Mouse (Mus musculus) kidney, postnatal 4 days (tissue): ENCODE data around the gene Tmem19.
"Not testable (repeated sequence)": the region's sequence is repeated elsewhere in the genome, so short reads cannot be mapped to it uniquely, and the experiment has no call there.

Source experiments
- DNase-seq, 2 experiments: peaks; one replicate each; pipeline ENCODE4 v3.0.0; 2021; ENCODE audit warnings: mixed read lengths in 2 of 2

The Tmem19 gene

DNA sequence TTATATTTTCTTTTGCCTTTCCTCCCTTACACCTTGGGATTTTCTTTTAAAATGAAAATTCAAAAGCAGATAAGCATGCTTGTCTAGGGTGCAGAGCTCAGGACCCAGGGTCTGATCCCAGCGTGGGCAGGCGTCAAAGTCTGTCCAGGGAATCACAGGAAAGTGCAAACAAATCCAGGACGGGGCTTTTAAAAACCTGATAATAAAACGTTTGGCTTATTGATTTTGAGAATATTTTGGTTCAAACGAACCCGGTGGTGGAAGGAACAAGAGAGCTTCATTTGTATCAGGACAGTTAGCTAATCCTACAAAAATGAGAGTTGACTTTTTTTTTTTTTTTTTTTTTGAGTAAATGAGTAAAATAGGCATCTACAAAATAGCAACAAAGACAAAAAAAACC lies 14.2 kb downstream of the Tmem19 start:
- DNase-seq: no peak

DNA sequence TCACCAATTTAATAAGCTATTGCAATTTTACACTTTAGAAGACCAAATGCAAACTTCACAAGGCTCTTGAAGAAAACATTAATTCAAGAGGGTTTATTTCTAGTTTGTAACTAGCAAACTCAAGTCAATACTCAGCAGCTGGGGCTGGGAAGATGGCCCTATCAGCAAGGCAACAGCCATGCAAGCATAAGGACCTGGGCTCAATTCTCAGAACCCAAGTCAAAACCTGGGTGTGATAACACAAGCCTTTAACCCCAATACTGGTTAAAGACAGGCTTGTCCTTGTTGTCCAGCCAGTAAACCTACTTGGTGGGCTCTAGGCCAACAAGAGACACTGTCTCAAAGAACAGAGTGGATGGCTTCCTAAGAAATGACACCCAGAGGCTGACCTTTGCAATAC lies 15.9 kb downstream of the Tmem19 start:
- no peak for DNase-seq

DNA sequence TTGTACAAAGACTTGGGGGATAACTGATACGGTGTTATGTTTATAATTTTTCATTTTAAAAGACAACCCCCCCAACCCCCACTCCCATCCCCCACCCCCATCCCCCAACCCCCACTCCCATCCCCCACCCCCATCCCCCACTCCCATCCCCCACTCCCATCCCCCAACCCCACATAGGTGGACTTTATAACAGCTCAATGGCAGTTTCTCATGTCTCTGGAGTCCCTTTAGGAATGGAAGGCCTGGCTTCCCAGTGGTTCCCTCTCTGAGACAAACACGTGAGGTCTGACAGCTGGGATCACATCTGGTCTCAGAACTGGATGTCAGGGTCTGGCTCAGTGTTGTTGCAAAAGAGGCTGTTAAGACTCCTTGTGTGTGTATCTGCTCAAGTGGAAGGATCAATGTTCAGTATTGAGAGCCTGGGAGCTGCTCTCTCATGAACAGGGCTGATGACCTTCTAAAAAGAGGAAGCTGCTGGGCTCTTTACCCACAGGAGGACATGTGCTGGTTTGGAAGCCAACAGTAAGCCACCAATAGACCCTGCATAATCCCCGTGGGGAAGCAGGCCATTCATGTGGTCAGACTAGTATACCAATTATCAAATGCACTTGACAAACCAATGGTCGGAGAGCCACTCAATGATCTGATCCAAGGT lies 19.4 kb downstream of the Tmem19 start:
- no peak for DNase-seq

DNA sequence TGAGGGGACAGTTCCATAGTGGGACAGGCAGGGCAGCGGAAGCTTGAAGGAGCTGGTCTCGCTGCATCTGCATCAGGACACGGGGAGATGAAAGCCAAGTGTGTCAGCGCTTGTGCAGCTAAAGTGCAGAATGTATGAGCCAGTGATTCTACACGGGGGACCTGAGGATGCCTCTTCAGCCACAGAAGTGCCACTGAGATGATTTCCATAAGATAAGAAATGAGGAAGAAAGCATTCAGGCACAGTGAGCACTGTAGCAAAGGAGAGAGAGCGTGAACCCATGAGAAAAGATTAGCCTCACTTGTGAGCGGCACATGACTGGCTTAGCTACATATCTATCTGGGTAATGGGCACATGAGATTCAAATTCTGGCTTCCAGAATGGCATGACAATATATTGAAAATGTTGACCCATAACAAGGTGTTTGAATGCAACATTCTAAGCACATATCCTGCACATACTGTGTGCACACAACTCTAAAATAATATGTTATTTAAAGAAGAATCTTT lies 22.4 kb downstream of the Tmem19 start:
- DNase-seq: no peak

DNA sequence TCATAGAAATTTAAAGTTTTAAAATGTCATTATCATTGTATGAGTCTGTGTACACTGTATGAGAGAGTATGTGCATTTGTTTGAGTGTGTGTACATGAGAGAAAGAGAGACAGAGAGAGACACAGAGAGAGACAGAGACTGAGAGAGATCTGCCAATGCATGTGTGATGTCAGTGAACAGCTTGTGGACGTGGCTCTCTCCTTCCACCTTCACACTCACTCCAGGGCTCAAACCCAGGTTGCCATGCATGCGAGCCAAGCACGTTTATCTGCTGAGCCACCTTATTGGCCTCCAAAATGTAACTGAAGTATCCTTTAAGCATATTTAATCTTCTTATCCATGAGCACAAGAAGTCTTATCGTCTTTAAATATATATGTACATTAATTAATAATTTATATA lies 25.4 kb downstream of the Tmem19 start:
- no peak for DNase-seq

DNA sequence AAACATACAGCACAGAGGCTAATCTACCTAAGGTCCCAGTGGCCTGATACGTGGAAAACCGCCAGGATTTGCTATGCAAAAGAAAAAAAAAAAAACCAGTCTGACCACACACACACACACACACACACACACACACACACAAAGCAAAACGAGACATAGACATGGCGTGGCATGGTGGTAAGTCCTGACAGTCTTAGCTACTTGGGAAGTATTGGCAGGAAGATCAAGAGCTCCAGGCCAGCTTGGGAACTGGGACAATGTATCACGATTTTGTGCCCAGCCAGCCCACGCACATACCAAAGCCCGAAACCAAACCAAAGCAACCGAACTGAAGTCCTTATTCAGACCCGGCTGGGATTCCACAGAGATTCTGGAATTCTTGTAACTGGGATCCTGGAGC lies 28.8 kb downstream of the Tmem19 start:
- DNase-seq: no peak

DNA sequence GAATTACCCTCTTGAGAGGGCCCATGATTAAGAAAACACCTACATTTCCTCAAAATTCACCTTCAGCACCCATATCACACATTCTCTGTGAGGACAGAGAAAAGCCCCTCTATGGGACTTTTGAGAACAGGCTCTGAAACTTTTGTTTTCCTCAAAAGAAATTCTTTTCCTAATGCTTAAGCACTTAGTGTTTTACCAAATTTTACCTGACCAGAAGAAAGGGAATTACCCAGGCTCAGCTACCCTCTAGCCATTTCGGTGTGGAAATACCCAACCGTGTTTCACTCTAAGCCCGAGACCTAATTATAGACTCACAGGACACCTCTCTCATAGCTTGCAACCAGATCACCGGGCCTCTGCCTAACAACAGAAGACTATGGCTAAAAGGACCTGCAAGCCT lies 29.3 kb downstream of the Tmem19 start:
- DNase-seq: no peak

DNA sequence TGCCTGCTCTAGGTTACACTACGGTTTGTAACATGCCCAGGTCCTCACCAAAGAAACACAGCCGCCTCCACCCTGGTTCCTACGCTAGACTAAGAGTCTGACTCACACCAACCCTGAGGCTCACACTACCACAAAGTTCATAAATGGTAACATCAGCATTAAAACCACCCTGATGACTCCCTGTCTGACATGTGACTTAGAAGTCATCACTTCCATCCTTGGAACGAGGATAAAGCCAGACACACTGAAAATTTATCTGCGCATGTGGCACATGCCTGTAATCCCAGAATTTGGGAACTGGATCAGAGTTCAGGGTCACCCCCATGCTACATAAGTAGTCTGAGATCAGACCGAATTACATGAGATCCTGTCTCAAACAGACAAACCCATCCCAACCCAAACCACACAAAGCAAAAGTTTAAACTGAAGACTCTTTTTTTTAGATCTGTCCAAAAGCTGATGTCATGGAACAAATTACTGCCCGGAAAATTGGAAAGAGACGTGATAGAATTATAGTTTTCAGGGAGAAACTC lies 29.8 kb downstream of the Tmem19 start:
- no peak for DNase-seq

DNA sequence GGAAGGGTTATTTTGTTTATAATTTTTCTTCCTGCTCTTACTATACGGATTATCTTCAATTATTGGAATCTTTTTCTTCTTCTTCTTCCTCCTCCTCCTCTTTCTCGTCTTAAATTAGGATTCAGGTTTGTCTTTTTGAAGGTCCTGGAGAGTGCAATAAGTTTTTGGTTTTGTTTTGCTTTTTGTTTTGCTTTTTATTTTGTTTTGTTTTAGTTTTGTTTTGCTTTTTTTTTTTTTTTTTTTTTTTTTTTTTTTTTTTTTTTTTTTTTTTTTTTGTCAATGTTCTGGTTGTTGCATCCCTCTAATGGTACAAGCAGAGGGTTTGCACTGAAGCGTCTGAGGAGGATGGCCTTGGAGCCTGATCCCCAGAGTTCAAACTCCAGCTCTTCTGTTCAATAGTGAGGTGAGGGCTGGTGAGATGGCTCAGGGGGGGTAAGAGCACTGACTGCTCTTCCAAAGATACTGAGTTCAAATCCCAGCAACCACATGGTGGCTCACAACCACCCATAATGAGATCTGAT lies 33.2 kb downstream of the Tmem19 start:
- no peak for DNase-seq

DNA sequence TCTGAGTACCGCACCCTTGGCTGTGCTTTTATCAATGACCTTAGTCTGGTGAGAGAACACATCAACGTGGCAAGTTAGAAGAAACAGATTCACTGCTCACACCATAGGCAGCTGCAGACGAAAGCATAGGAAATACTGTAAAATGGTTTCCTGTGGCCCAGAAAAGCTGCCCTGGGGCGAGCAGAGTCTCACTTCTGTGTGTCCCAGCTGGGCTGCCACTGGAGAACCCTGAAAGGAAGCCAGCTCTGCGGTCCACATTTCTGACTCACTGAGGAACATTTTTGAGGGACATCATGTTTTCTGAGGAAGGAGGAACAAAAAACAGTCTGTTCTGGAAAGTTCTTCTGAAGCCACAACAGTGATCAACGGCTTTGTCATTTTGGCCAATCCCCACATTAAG lies 33.8 kb downstream of the Tmem19 start:
- peak in 1 of 2 experiments; percentile 18 for DNase-seq

DNA sequence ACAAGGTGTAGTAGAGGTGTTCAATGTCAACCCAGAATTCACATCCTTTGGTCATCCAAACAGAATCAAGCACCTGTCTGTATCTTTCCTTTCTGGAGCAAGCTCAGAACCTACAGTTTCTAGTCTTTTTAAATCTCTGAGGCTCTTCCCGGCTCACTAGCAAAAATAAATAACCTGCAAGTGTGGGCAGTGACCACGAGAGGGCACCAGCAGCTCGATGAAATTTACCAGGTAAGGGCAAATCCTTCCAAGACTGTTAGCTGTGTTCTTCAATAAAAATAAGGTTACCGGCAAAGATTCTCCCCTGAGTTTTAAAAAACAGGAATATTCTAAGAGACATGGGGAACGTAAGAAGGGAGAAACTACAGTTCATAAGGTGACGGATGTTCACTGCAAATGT lies 39.0 kb downstream of the Tmem19 start:
- DNase-seq: peak; percentile 80 to 81

DNA sequence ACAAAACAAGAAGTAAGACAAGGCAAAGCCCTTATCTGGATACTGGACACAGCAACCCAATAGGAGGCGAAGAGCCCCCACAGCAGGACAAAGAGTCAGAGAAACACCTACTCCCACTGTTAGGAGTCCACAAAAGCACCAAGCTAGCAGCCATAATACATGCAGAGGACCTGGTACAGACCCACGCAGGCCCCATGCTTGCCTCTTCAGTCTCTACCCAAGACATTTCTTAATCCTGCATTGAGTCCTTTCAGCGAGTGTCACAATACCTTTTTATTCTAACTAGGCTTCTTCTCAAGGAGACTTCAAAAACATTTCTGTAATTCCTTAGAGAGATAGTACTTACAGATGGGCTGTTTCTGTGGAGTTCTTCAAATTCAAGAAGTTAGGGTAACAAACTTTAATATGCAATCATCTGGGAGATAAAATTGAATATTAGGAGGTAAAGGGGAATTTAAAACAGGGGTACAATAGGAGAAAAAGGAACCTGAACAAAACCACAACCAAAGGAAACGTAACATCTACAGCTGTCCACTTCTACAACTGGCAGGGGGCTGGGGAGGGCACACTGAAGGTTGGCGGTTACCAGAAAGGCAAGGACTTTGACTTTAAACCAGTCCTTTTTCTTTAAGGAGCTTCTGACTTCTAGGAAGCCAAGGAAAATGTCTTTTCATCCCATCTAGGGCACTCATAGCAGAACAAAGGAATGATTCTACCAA lies 40.8 kb downstream of the Tmem19 start:
- DNase-seq: no peak

DNA sequence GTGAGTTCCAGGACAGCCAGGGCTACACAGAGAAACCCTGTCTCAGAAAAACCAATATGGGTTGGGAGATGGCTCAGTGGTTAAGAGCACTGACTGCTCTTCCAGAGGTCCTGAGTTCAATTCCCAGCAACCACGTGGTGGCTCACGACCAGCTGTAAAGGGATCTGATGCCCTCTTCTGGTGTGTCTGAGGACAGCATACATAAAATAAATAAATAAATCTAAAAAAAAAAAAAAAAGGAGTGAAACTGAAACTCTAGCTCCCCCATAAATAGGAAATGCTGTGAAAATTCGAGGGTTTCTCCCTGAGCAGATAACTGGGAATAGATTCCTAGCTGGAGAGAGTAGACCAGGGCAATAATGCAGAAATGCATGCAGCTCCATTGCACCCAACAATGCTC lies 43.9 kb downstream of the Tmem19 start:
- DNase-seq: not testable (repeated sequence)

DNA sequence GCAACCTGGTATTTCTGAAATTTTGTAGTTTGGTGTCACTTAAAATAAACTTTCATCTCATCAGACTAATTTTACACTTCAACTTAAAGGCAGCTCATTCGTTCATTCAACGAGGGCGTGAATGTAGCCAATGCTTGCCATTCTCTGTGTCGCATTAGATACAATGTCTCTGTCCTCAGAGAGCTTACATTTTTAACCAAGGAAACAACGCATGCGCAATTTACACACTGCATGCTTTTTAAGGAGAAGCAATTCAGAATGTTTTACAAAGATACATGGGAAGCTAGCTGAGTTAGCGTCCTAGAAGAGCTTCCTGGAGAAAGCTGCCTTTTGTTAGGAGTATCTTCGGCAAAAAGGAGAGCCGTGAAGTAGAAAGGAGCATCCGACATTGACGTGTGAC lies 46.0 kb downstream of the Tmem19 start:
- DNase-seq: no peak

DNA sequence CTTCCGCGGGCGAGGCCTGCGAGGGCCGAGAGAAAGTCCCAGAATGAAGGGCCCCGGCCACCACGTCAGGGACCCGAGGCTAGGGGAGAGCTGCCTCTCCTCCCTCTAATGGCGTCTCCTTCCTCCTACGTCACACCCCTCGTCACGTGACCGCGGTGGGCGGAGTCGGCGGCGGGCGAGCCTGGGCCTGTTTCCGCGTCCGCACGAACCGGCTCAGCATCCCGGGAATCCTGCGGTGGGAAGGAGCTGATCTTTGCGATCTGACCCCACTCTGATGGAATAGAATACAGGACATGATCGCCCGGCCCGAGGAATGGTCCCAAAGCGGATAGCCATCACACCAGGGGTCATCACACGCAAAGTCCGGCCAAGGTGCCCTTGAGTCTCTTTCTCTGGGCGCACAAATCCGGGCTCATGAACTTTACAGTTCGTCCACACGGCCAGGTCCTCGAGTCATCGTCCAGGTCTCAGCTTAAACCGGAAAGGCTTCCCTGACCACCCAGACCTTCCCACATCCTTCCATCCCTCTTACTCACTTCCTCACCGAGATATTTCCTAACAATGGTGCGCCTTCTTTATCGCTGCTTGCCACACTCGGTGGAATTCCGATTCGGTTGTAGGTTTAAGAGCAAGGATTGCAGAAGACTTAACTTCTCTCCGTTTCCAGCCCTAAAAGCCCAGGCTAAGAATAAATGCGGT lies 46.7 kb downstream of the Tmem19 start, which contains the start of gene Rab21:
Gene Rab21, minus strand, starts transcription at position 122 of the 699 bp plus-strand sequence.
- peak; percentile 99 to 100 for DNase-seq

DNA sequence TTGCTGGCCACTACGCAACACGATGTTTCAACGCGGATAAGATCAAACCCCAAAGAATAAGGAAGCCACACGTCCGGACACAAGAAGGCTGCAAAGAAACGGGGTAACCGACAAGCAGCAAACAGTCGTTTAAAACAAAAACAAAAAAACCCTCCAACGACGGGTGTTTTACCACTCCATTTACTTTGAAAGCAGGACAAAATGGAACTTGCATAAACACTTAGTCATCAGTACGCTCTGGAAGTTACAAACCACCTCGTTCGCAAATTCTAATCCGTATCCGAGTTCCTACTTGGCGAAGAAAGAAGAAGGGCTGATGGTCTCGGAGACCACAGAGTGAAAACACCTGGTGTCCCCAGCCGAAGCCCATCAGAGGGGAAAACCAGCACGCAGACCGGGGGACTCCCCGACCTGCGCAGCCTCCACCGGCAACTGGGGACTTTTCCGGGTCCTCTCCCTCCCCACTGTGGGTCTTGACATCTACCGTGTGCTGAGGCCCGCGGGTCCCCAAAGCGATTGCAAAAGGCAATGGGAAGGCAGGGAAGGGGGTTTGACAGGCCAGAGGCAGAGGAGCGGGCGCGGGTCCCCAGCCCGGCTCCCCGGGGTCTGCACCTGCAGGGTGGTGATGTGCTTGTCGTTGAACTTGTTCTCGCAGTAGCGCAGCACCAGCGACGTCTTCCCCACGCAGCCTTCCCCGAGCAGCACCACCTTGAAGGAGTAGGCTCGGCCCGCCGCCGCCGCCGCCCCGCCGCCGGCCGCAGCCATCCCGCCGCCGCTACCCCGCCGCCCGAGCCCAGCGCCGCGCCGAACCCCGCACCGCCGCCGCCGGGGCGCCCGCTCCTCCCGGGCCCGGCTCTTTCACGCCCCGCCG lies 47.5 kb downstream of the Tmem19 start:
- peak; percentile 41 to 56 for DNase-seq

DNA sequence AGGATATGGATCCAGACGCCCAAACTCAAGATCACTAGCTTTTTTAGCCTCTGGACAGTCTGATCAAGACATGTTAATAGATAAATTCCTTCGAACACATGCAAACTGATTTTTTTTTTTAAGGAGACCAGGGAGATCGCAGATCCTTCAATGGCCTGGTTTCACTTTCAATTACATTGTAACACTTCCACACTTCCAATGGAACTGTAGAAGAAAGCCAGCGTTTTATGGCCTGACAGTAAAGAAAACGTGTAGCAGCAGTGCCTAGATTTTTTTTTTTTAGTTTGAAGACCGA lies 48.1 kb downstream of the Tmem19 start:
- no peak for DNase-seq

DNA sequence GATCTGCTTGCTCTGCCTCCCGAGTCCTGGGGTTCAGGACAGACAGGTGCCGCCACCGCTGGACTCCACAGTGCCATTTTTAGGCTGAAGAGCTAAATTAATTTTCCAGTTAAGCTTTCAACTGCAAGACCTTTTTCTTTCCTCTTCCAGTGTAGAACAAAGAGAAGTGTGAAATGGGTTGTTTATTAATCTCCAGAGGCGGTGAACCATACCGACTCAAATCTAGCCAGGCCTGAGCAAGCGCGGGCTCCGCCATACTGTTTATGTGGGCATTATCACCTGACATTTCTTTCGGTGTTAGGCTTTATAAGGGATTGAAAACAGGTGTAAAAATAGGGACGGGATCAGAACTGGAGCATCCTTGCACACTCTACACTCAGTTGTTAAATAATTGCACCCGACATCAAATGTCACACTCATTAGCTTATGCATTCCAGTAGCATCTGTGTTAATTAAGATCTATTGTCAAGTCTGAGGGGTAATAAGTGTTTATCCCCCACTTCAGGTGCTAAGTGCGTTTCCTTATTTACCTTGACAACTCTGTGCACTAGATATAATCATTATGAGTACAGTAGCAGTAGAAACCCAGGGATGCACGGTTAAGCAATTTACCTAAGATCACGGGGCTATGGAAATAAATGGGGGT lies 48.5 kb downstream of the Tmem19 start:
- DNase-seq: peak; percentile 44 to 66

DNA sequence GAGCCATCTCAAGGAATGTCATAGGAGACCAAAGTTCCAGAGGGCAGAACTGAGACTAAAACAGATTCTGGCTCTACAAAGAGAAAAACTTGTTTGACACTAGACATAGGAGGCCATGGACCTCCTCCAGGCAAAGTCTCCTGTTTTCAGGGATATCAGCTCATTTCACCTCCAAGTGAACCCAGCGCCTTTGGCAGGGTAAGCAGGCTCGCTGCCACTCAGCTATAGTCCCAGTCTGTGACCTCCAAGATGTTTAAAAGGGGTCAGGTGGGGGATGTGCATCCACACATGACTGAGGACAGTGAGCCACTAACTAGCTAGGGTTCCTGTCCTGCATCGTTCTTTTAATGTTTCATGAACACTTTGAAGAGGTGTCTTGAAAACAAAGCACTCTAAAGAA lies 49.6 kb downstream of the Tmem19 start:
- DNase-seq: peak; percentile 46 to 67

DNA sequence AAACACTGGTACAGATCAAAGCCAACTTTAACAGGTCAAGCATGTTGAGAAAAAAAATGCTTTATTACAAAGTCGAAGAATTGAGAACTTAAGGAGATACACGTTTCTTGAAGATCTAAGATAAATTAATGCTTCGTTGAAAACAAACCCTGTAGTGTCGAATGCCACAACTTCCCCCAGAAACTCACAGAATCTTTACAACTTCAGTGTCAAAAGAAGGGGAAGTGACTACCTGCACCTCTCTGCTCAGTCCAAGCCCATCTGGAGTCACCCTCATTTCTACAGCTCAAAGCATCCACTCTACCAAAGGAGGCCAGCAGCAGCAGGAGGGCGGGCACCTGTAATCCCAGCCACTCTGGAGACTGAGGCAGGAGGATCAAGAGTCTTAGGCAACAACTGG lies 50.1 kb downstream of the Tmem19 start:
- peak in 1 of 2 experiments; percentile 21 for DNase-seq

DNA sequence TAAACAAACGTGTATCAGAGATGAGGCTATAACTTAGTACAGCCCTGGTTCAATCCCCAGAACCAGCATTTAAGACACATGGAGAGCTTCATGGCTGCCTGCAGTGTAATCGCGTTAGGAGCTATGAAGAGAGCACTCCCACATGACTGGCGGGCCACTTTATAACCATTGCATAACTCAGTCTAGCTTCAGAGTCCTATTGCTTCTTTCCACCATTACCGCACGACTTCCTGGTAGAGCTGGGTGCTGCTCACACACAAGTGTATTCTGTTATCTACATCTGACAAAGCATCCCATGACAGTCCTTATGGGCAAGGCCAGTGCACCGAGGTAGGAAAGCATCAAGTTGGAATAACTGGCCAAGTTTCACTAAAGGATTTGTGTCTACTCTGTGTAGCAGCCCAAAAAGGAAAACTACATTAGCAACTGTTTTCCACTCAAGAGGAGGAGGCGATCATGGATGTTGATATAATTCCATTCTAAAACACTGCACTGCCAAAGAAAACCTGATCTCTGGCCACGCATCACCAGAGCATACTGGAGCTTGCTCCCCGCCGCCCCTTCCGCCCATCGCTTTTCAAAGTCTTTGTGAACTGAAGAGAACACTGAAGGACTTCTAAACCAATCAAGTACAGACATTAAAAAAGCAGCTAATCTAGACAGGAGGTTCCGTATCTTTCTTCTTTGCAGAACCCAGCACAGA lies 50.9 kb downstream of the Tmem19 start:
- peak; percentile 52 to 67 for DNase-seq
